Mouse (Mus musculus): Measurements from ENCODE around the gene AY074887.
"Not testable (repeated sequence)": the region's sequence is repeated elsewhere in the genome, so short reads cannot be mapped to it uniquely, and the experiment has no call there.

Gene AY074887

DNA sequence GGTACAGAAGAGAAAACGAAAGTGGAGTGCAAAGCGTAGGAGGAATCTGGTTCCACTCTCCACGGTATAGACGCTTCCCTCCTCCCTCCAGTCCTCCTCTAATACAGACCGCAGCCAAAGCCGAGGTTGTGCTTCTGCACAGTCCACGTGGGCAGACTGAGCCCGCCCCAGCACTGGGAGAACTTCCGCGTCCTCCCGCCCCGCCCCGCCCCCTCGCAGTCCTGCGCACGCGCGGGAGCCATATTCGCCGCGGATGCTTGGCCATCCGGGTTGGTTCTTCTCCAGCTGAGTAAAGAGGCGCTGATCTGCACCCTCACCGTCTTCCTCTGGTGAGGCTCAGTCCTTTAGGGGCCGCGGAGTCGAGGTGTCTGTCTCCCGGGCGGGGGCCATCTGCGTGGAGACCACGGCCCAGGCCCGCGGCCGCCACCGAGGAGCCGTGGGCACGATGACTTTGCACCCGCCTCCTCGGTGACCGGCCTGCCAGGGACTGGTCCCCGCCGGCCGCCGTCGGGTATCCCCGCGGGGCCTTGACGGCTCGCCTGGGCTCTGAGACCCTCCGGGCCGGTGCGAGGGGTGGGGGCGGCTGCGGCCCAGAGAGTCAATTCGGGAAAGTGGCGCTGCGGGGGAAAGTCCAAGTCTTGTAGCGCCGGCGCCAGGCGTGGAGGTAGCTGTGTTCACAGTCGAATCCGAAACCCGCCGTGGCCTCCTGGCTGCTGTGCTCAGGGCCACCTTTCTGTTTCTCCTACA lies at the start of gene AY074887, which contains the start of gene Psma4:
AY074887 (minus strand) TSS at position 424 of the 747 bp plus-strand sequence.
Psma4 (plus strand) TSS at position 216 of the 747 bp plus-strand sequence.
- peak; percentile 60 for DNase-seq (ENCODE audit: low spot score)

GRCm38 (mm10) chr9:54995645-54996044 lies 44.8 kb upstream of the AY074887 start:
- DNase-seq (ENCODE audit: low spot score): no peak

DNA sequence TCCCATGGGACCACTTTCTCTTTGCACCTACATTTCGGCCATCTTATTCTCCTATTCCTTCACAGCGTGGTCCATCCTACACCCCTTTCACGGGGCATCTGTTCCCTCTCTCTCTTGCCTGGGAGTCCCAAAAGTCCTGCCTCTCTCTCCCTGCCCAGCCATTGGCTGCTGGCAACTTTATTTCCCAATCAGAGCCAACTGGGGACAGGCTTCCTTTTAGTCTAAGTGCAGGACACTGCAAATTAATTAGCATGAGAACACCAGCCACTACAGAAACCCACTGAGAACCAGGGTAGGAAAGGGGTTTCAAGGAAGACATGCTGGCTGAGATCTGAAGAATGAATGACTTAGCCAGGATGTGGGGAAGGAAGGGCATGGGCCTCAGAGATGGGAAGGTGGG lies 43.6 kb upstream of the AY074887 start:
- no peak for DNase-seq (ENCODE audit: low spot score)

GRCm38 (mm10) chr9:54990362-54990761 lies 39.6 kb upstream of the AY074887 start:
- DNase-seq (ENCODE audit: low spot score): no peak

- no peak for DNase-seq (ENCODE audit: low spot score)
Observed at GRCm38 (mm10) chr9:54982401-54982800, 31.6 kb upstream of the AY074887 start.

DNA sequence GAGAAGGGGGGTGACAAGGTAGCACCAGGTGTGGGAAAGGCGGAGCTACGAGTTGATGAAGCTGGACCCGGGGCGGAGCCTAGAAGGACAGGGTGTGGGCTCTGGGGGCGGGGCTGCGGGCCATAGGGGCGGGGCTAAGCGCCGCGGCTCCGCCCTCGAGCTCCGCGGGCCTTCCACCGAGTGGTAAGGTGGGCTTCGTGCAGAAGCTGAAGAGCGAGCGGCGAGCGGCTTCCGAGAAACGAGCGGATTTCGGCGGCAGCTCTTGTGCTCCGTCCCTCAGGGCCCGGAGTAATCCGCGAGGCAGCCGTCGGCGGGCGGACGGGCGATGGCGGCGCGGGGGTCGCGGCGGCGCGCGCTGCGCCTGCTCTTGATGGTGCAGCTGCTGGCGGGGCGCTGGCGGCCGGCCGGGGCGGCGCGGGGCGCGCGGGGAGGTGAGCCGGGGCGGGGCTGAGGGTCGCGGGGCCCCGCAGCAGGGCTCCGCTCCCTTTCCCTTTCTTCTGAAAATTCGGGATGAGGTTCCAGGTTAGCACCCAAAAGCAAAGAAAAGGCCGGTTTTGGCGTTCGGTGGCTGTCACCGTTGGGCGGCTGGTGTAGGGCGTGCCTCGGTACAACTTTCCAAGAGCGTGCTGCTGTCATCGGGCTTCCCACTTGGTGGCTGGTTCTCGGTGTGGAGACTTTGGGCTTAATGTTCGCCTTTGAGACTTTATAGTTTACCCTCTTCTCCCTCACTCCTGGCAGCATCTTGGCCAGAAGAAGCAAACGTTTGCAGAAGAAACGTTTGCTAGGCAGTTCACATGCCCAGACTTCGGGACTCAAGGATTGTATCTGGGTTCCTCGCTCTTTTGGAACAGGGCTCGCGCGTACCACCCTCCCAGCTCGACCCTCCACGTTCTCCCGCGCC lies 30.7 kb upstream of the AY074887 start:
- no peak for DNase-seq (ENCODE audit: low spot score)

DNA sequence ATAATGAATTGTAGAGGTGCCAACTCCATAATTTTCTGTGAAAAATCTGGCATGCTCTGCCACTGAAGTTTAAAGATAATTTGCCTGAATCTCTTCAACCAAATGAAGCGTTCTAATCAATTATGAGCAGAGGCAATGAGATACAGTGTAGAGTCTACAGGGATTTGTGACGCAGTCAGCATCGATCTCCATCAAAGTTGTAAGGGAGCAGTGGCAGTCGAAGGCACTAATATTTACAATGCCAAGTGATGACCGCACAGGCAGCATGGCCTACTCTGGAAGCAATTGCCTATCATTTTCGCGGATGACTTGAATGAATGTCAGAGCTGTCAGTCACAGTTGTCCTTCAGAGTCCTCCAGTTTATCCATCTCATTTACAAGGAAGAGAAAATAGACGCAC lies 29.9 kb upstream of the AY074887 start, which contains the start of gene Chrna5:
Chrna5 (plus strand) TSS at position 207 of the 400 bp plus-strand sequence.
- DNase-seq (ENCODE audit: low spot score): no peak

DNA sequence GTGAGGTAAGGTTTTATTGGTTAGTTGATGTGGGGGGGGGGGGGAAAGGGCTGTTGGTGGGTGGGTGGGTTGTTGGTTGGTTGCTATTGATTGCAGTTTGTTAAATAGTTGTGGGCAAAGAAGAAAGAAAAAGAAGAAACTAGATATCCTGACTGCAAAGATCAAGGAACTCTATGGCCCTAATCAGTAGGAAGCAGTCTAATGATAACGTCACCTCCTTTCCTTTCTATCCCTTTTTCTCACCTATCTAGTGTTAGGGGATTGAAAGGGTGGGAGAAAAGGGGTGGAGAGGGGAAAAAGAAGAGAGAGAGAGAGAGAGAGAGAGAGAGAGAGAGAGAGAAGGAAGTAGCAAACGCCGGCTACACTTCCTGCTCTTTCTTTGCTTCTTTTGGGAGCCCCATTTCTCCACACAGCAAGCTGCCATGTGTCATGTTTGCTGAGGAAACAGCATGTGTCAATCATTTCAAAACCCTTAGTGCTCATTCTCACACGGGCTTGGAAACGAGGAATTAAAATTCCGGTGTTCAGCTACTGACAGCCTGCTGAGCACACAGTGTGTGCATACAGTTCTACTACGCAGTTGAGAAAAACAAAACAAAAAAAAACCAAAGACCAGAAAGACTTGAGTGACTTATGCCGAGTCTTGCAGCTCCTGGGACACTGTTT lies 19.3 kb upstream of the AY074887 start:
- DNase-seq (ENCODE audit: low spot score): no peak

- no peak for DNase-seq (ENCODE audit: low spot score)
Observed at GRCm38 (mm10) chr9:54963669-54964068, 12.9 kb upstream of the AY074887 start.

- no peak for DNase-seq (ENCODE audit: low spot score)
Observed at GRCm38 (mm10) chr9:54961059-54961458, 10.3 kb upstream of the AY074887 start.

DNA sequence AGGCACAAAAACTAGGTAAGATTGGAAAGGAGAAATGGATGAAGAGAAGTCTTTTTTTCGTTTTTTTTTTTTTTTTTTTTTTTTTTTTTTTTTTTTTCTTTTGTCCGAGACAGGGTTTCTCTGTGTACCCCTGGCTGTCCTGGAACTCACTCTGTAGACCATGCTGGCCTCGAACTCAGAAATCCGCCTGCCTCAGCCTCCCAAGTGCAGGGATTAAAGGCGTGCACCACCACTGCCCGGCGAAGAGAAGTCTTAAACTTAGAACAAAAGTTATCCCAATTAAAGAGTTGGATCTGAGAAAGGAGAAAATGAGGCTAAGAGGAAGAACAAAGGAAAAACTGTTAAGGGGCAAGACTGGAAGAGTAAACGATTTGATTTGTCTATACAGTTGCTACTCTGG lies 636 bp downstream of the AY074887 start:
- not testable (repeated sequence) for DNase-seq (ENCODE audit: low spot score)

- no peak for DNase-seq (ENCODE audit: low spot score)
Observed at GRCm38 (mm10) chr9:54949465-54949864, 1.3 kb downstream of the AY074887 start.

GRCm38 (mm10) chr9:54946256-54946655 lies 4.5 kb downstream of the AY074887 start:
- DNase-seq (ENCODE audit: low spot score): no peak

DNA sequence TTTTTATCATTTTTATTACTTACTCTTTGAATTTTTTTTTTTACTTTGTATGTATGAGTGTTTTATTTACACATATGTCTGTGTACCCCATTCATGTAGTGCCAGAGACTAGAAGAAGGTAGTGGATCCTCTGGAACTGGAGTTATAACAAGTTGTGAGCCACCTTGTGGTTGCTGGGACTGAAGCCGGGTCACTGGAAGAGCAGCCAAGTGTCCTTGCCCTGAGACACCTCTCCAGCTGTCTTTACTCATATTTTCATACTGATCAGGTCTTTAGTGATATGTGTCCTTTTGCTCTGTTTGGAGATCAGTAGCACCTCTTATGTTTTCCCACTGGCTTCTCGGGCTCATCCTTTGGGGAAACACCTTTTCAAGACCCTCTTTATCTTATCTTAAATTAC lies 6.3 kb downstream of the AY074887 start:
- no peak for DNase-seq (ENCODE audit: low spot score)

- DNase-seq (ENCODE audit: low spot score): no peak
Observed at GRCm38 (mm10) chr9:54942071-54942470, 8.7 kb downstream of the AY074887 start.

DNA sequence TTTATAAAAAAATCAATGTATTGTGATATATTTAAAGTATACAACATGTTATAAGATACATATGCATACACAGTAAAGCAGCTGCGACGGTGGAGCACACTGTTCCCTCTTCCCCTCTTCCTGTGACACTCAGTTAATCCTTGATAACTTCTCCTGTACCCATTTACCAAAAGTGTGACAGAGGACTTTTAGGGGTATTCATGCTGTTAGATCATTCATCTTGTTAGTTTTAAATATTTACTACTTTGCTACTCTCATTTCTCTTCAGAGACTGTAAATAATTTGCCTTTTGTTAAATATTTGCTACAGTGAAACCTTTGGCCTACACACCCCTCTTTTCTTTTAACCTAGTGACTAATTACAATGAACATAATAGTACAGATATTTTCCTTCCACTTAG lies 18.4 kb downstream of the AY074887 start:
- no peak for DNase-seq (ENCODE audit: low spot score)

DNA sequence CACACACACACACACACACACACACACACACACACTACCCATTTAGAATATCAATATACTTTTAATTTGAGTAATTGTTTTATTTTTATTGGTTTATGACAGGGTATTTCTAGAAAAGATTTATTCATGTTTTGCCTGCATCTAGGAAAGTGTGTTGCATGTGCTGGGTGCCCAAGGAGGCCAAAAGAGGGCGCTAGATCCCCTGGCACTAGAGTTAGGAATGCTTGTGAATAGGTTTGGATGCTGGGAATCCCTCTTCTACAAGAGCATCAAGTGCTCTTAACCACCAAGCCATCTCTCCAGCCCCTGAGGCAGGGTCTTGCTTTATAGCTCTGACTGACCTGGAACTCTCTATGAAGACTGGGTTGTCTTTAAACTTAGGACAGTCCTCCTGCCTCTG lies 19.0 kb downstream of the AY074887 start:
- no peak for DNase-seq (ENCODE audit: low spot score)

DNA sequence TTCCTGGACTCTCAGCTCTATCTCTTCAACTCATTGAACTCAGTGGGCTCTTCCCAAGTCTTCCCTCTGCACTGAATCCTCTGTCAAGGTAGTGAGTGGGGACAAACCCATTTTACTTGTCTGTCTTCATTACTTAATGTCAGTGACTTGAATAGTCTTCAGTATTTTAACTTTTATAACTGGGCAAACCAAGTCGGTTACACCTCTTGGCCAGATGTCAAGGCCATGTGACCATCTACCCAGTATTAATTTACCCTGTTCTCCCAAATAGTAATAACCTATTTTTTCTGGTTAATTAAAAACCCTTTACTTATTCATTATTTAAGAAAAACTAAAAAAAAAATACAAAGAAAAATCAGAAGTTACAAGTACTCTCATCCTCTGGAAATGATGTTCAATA lies 20.1 kb downstream of the AY074887 start:
- no peak for DNase-seq (ENCODE audit: low spot score)

DNA sequence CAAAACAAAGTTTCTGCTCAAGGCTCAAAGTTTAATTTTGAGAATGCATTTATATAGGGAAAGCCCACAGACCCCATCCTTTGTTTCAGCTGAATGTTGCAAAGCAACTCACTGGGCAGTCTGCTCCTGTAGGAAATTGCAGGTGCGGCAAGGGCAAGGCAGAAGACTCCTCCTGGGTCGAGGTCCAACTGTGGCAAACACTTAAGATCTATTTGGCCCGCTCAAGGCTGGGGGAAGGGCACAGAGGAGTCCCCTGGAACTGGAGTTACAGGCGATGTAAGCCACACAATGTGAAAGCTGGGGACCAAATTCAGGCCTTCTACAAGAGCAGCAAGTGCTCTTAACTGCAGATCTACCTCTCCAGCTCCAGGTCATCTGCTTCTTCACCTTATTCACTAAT lies 30.9 kb downstream of the AY074887 start:
- no peak for DNase-seq (ENCODE audit: low spot score)

GRCm38 (mm10) chr9:54918781-54919180 lies 32.0 kb downstream of the AY074887 start:
- no peak for DNase-seq (ENCODE audit: low spot score)

- DNase-seq (ENCODE audit: low spot score): no peak
Observed at GRCm38 (mm10) chr9:54918191-54918590, 32.6 kb downstream of the AY074887 start.

DNA sequence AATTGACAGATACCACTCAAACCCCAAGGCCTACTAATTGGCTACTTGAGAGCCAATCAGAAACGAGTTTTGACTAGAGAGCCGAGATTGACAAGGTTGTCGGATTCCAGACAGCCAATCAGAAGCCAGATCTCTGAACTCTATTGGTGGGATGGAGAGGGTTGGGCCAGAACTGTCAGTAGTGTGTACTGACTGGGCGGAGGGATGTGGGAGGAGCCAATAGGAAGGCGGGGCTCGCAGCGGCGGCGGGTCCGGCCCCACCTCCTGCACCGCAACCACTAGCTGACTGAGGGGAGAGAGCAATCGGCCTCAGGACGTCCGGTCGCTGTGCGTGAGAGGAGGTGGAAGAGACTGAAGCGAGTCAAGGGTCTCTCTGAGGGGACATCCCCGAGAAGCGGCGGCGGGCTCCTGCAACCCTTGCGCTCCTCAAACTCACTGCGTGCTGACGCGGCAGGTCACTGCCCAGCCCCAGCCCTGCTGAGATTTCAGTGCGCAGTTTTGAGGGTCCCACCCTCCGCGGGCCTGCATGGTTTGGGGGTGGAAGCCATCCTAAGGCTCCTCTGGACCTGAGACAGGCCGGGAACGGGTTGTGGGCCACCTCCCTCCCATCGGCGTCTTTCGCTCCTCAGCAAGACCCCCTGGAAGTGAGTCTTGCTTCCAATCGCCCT lies 33.7 kb downstream of the AY074887 start, which contains the start of gene Hykk:
Hykk (plus strand) TSS at position 274 of the 668 bp plus-strand sequence.
- peak; percentile 32 for DNase-seq (ENCODE audit: low spot score)
